Mouse (Mus musculus) spleen, adult 2 months (tissue): ENCODE results near the gene Gm43552.

Experiments
- CTCF ChIP-seq: fragments of 200-500 bp; IDR thresholded peaks from 2 replicates; pipeline ENCODE4 v1.5.1; 2011; ENCODE audit warnings: mild to moderate bottlenecking, inconsistent platforms; ENCODE audit not compliant: insufficient read depth, insufficient read length, insufficient replicate concordance; ENCODE audit errors: extremely low read depth
- POLR2A ChIP-seq: fragments of 200-500 bp; IDR thresholded peaks from 2 replicates; pipeline ENCODE4 v1.6.1; 2011; ENCODE audit warnings: low read depth, low read length, inconsistent platforms

GRCm38 (mm10) chr5:65536751-65537419, 44.3 kb upstream of the Gm43552 start, which contains the start of the genes Smim14 and Ube2k:
- TF ChIP-seq CTCF (no peak), POLR2A (peak; percentile 49; the same call in 1 of the 2 replicates)
